Mouse (Mus musculus) T-helper 17 cell (primary cell): ENCODE measurements around the gene Atp5g1.
"Not testable (repeated sequence)": the region's sequence is repeated elsewhere in the genome, so short reads cannot be mapped to it uniquely, and the experiment has no call there.

Experiments used
- in situ Hi-C, 2 experiments: fragments of 300-600 bp; cut with MboI, MseI; formaldehyde crosslinking; loops; 1 replicate in 1 of 2; 2 replicates in 1 of 2; pipeline ENCODE4 v1.15.1; 2025; ENCODE audit warnings: high pct_unique_total_duplicates in 2 of 2

The Atp5g1 gene

GRCm38 (mm10) chr11:96075509-96076220 lies at the start of gene Atp5g1:
Gene Atp5g1, minus strand, starts transcription at chr11:96075670.
- in situ Hi-C loops = no loop called here

GRCm38 (mm10) chr11:96124052-96124914 lies 48.8 kb upstream of the Atp5g1 start:
- in situ Hi-C loops = no loop called here

GRCm38 (mm10) chr11:96122806-96123205 lies 47.3 kb upstream of the Atp5g1 start:
- in situ Hi-C loops = not testable (repeated sequence)

DNA sequence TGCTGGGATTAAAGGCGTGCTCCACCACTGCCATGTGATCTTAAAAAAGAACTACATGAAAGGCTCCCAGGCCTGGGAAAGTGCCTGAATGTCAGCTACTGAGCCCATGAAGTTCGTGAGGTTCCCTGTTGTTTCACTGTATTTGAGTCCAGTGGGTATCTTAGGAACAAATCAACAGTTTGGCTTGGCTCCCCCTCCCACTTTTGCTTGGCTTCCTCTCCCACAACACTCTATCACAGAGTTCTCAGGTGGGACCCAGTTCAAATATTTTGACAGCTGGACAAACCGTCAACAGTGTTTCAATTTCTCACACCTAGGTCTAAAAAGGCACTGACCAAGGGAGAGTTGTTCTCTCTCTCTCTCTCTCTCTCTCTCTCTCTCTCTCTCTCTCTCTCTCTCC lies 43.9 kb upstream of the Atp5g1 start:
- in situ Hi-C loops = no loop called here

DNA sequence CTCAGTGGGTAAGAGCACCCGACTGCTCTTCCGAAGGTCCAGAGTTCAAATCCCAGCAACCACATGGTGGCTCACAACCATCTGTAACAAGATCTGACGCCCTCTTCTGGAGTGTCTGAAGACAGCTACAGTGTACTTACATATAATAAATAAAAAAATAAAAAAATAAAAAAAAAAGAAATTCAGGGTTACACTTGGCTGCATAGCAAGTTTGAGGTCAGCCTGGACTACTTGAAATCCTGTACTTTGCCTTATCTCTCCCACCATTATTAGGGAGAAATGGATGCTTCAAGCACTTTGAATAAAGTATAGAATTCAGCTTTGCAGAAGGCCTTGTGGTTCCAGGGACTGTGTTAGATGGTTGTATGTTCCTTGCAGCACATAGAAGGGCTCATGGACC lies 41.5 kb upstream of the Atp5g1 start:
- in situ Hi-C loops = not testable (repeated sequence)

GRCm38 (mm10) chr11:96116116-96116515 lies 40.6 kb upstream of the Atp5g1 start:
- in situ Hi-C loops = no loop called here

DNA sequence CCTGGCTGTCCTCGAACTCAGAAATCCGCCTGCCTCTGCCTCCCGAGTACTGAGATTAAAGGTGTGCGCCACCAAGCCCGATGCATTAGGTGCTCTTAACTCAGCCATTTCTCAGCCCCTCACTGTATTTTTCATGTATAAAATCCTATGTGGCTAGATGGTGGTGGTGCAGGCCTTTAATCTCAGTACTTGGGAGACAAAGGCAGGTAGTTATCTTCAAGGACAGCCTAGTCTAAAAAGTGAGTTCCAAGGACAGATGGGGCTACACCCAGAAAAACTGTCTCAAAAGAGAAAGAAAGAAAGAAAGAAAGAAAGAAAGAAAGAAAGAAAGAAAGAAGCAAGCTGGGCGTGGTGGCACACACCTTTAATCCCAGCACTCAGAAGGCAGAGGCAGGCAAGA lies 39.9 kb upstream of the Atp5g1 start:
- in situ Hi-C loops = no loop called here

GRCm38 (mm10) chr11:96114077-96114476 lies 38.6 kb upstream of the Atp5g1 start:
- in situ Hi-C loops = no loop called here

GRCm38 (mm10) chr11:96111751-96112150 lies 36.3 kb upstream of the Atp5g1 start, which contains the start of gene Calcoco2:
Gene Calcoco2, minus strand, starts transcription at chr11:96111964.
- in situ Hi-C loops = no loop called here

GRCm38 (mm10) chr11:96110950-96111349 lies 35.5 kb upstream of the Atp5g1 start:
- in situ Hi-C loops = not testable (repeated sequence)

DNA sequence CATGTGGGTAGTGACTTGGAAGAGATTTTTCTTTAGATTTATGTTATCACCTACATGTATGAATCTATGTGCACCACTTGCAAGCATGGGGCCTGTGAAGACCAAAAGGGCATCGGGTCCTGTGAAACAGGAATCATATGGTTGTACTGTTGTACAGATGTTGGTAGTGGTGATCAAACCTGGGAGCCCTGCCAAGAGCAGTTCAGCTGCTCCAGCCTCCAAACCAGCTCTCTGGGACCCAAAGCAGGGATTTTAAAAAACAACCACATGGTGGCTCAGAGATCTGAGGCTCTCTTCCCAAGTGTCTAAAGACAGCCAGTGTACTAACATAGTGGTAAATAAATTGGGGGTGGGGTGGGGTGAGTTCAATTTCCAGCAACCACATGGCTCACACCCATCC lies 32.9 kb upstream of the Atp5g1 start:
- in situ Hi-C loops = no loop called here

GRCm38 (mm10) chr11:96093361-96093760 lies 17.9 kb upstream of the Atp5g1 start:
- in situ Hi-C loops = loop anchor here in 1 of 2 experiments (5.0 kb wide), 1 partner anchor 44 kb away; no protein-coding TSS in a partner anchor

DNA sequence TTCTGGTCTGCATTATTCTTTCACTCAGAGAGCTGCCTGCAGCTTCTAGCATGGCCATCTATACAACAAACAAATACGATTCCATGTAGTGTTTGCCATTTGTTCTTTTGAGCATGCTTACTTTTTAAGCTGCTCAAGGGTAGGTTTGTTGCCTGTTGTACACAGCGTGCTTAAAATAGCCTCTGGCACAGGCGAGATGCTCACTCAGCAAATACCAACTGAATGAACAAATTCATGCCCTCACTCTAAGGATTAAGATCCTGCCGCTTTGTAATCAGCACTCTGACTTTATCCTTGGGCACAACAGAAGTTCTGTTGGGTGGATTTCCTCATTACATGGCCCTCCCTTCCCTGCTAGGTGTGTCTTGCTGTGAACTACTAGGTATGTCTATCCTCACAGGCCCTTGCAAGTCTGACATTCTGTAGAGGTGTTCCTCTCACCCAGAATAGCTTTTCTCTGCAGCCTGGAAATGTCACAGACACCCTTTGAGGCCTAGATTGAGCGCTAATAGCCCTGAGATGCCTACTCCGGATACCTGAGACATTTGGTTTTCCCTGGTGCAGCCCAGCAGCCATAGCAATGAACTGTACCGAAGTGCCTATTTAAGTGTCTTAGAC lies 17.3 kb upstream of the Atp5g1 start:
- in situ Hi-C loops = loop anchor here in 1 of 2 experiments (5.0 kb wide), 1 partner anchor 45 kb away; no protein-coding TSS in a partner anchor

DNA sequence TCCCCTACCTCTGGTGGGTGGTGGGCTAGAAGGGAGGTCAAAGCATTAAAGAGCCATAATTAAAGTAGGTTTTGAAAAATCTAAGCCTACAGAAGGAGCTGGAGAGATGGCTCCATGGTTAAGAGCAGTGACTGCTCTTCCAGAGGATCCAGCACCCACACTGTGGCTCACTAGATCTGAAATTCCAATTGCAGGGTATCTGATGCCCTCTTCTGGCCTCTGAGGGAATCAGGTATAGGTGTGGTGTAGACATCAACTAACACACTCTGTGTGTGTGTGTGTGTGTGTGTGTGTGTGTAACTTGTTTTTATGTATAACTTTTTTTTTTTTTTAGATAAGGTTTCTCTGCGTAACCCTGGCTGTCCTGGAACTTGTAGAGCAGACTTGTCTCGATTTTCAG lies 15.6 kb upstream of the Atp5g1 start:
- in situ Hi-C loops = loop anchor here in 1 of 2 experiments (5.0 kb wide), 1 partner anchor 46 kb away; no protein-coding TSS in a partner anchor

GRCm38 (mm10) chr11:96087981-96088380 lies 12.5 kb upstream of the Atp5g1 start:
- in situ Hi-C loops = no loop called here

DNA sequence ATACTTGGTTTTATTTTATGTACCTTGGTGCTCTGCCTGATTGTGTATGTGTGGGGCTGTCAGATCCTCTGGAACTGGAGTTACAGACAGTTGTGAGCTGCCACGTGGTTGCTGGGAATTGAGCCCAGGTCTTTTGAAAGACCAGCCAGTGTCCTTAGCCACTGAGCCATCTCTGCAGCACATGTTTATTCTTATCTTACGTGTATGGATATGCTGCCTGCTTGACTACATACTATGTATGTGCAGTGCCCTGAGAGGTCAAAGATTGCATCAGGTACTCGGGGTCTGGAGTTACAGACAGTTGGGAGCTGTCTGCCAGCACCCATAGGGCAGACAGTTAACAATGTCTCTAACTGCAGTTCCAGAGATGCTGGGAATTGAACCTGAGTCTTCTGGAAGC lies 7.2 kb upstream of the Atp5g1 start:
- in situ Hi-C loops = no loop called here

- in situ Hi-C loops = no loop called here
These were observed 5.3 kb upstream of the Atp5g1 start for GRCm38 (mm10) chr11:96080736-96081135.

DNA sequence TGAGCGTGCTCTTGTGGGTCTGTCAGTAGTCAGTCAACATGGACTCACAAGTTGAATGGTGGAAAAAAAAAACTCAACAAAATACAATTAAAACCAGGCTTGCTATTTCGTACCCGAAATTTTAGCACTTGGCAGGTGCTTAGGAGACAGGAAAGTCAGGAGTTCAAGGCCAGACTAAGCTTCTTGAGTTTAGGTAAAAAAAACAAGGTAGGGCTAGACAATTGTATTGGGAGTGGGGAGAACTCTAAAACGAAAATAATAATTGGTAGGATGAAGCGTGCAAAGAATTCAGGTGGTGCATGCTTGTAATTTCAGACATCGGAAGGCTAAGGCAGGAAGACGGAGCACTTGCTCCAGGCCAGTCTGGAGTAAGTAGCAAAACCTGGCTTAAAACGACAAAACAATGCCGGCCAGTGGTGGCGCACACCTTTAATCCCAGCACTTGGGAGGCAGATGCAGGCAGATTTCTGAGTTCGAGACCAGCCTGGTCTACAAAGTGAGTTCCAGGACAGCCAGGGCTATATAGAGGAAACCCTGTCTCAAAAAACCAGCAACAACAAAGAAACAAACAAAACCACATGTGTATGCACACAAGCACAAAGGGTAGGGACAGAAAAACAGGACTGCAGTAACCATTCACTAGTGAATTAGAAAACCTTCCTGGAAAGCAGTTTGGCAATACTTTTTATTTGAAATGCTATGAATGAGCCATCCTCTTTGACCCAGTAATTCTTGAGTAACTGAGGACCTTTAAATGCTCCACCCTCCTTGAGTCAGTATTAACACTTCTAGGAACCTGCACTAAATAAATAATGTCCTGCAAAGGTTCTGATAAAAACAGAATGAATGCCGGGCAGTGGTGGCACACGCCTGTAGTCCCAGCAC lies 993 bp upstream of the Atp5g1 start:
- in situ Hi-C loops = no loop called here

DNA sequence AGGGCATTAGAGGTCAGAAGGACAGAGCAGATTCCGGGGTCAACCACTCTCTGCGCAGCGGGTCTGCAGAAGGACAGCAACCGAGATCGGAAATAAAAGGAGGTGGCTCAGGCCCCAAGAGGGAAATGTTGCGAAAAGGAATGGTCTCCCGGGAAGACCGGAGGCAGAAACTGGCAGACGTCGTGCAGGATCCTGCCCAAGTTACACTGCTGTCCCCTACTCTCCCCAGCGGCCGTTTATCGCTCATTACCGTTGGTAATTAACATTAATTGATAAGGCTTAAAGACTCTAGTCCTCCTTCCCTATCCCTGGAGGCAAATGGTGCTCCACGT lies 327 bp downstream of the Atp5g1 start:
- in situ Hi-C loops = no loop called here

- in situ Hi-C loops = loop anchor here in 1 of 2 experiments (25.0 kb wide), 1 partner anchor 1763 kb away; the partner anchor contains the start of gene B230217C12Rik
These were observed 906 bp downstream of the Atp5g1 start for GRCm38 (mm10) chr11:96074351-96075176.
